Mouse (Mus musculus): Measurements from ENCODE around the gene Ces2b. TPM values are rescaled to one million over a fixed set of nuclear protein-coding genes. Genes with fewer than 3 reads are reported as not detected.
"Not testable (repeated sequence)": the region's sequence is repeated elsewhere in the genome, so short reads cannot be mapped to it uniquely, and the experiment has no call there.

Gene Ces2b
- polyA plus RNA-seq, 1 experiment from 2014 or later = 0.24 TPM

DNA sequence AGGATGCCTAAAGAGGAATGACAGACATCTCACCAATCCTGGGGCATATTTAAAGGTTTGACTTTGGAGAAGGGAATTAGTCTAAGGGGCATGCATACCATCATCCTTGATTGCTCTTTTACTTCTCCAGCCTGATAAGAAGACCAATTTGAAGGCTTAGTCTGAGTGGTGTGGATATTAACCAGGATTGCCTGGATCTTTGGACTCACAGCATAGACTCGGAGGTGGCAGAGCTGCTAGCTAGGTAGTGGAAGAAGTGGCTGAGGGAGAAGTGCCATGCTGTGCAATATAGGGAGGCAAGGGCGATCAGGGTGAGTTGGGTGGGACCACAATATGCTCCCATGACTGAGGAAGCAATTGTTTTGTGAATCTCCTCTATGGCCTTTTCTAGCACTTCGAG, 3.2 kb upstream of the Ces2b start:
- Histone ChIP-seq H3K4me2 (ENCODE audit: low read length) (no peak overlapping the region), H3K27ac (ENCODE audit: low read depth, low read length) (no peak overlapping the region)
- 76% methylated on average over 3 of the region's 3 CpGs for whole genome bisulfite sequencing

DNA sequence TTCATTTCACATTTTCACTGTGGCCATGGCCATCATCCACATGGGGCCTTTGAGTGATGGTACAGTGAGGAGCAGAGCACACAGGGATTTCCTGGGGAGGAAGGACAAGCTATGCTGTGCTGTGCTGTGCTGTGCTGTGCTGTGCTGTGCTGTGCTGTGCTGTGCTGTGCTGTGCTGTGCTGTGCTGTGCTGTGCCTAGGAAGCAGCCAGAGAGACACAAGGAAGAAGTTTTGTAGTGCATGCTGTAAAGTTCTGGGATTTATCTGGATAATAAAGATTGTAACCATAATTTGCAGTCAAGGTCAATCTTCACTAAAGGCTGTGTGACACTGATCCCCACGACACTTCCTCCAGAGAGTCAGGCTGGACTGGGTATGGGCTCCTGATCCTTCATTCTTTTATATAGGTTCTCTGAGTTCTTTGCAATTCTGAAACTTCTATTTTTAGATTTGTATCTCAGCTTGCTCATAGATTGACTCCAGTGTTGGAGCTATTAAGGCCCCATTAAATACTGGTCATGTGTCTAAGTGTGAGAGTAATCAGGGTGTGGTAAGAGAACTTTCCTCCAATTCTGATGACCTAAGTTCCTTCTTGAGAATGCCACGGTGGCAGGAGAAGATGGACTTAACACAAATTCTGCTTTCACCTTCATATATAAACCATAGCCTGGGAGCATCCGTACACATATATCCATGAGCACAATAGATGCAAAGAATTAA, 10.1 kb downstream of the Ces2b start:
- Histone ChIP-seq H3K36me3 (ENCODE audit: control insufficient read depth, insufficient read depth, low read length) (no peaks in the 10 kb centered on the region), H3K27ac (ENCODE audit: low read depth, low read length) (no peak overlapping the region), H3K9ac (ENCODE audit: low read depth, low read length) (no peak overlapping the region), H3K4me1 (ENCODE audit: control insufficient read depth, insufficient read depth, low read depth, low read length) (no peaks in the 10 kb centered on the region), H3K4me2 (ENCODE audit: low read length) (no peak overlapping the region), H3K4me3 (ENCODE audit: low read length) (no peak overlapping the region), H3K9me3 (ENCODE audit: control insufficient read depth, low read length) (no peaks in the 10 kb centered on the region), H3K27me3 (replicated peaks; ENCODE audit: control insufficient read depth, insufficient read depth, low read length) (no peaks in the 10 kb centered on the region)
- WGBS = 88% methylated on average over 3 of the region's 3 CpGs
- no peak for ATAC-seq

More for the DNA sequence above, 3.2 kb upstream of the Ces2b start:
- Histone ChIP-seq H3K36me3 (ENCODE audit: control insufficient read depth, insufficient read depth, low read length) (no peaks in the 10 kb centered on the region), H3K9me3 (ENCODE audit: control insufficient read depth, low read length) (no peaks in the 10 kb centered on the region), H3K4me1 (ENCODE audit: control insufficient read depth, insufficient read depth, low read depth, low read length) (no peaks in the 10 kb centered on the region), H3K27me3 (replicated peaks; ENCODE audit: control insufficient read depth, insufficient read depth, low read length) (no peaks in the 10 kb centered on the region), H3K9ac (ENCODE audit: low read depth, low read length) (no peak overlapping the region), H3K4me3 (ENCODE audit: low read length) (no peak overlapping the region)
- no peak for ATAC-seq

DNA sequence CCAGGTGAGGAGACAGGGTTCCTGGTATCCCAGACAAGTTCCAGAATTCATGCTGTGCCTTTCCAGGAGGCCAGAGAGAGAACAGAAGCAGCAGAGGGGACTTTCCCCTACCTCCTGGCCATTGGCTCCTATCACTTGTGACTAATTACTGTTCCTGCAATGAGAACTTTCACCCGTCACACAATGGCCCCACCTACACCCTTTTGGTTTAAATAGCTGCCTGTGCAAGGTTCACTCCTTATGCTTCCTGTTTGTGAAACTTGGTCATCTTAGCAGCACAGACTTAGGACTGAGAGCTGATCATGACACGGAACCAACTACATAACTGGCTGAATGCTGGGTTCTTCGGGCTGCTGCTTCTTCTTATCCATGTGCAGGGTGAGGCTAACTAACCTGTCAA, 15.5 kb downstream of the Ces2b start, which contains the start of gene Ces2c:
TSS of gene Ces2c (plus strand) at position 238 of the 400 bp plus-strand sequence.
- H3K4me2 ChIP-seq (ENCODE audit: low read length) = no peak within 1 kb of the TSS

DNA sequence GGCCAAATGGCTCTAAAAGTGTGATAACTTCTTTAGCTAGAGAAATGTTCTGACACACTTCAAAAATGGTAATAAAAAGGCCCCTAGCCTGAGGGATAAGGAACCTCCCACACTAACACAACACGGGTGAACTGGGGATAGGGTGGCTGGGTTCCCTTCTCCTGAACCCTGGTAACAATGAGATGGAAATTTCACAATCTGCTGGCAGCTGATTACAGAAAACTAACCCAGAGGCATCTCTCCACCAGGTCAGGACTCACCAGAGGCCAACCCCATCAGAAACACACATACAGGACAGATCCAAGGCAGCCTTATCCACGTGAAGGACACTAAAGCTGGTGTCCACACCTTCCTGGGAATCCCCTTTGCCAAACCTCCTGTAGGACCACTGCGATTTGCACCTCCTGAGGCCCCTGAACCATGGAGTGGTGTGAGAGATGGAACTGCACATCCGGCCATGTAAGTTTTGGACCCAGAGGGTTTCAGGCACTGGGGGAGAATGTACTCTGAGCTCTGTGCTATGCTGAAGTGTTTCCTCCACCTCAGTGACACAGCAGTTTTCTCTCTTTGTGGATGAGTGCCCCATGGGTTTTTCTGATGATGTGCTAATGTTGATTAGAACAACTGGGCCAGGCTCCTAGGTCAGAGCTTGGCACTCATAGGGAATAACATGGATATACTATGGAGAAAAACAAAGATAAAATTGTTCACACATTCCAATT, 16.5 kb downstream of the Ces2b start:
- H3K9me3 ChIP-seq (ENCODE audit: control insufficient read depth, low read length) = no peaks in the 10 kb centered on the region
- WGBS = 79% methylated on average over 4 of the region's 4 CpGs
- no peaks in the 10 kb centered on the region for H3K36me3 ChIP-seq (ENCODE audit: control insufficient read depth, insufficient read depth, low read length)
- no peak overlapping the region for H3K4me2 ChIP-seq (ENCODE audit: low read length)
- no peaks in the 10 kb centered on the region for H3K4me1 ChIP-seq (ENCODE audit: control insufficient read depth, insufficient read depth, low read depth, low read length)
- no peaks in the 10 kb centered on the region for H3K27me3 ChIP-seq (replicated peaks; ENCODE audit: control insufficient read depth, insufficient read depth, low read length)
- no peak overlapping the region for H3K4me3 ChIP-seq (ENCODE audit: low read length)
- no peak overlapping the region for H3K9ac ChIP-seq (ENCODE audit: low read depth, low read length)
- ATAC-seq = no peak
- H3K27ac ChIP-seq (ENCODE audit: low read depth, low read length) = no peak overlapping the region

More for the DNA sequence above, 15.5 kb downstream of the Ces2b start, which contains the start of gene Ces2c:
- ATAC-seq = no peak
- no peaks in the 10 kb centered on the region for H3K27me3 ChIP-seq (replicated peaks; ENCODE audit: control insufficient read depth, insufficient read depth, low read length)
- no peak within 1 kb of the TSS for H3K9ac ChIP-seq (ENCODE audit: low read depth, low read length)
- no peak within 1 kb of the TSS for H3K27ac ChIP-seq (ENCODE audit: low read depth, low read length)
- no peaks in the 10 kb centered on the region for H3K9me3 ChIP-seq (ENCODE audit: control insufficient read depth, low read length)
- no peaks in the 10 kb centered on the region for H3K36me3 ChIP-seq (ENCODE audit: control insufficient read depth, insufficient read depth, low read length)
- no peak within 1 kb of the TSS for H3K4me3 ChIP-seq (ENCODE audit: low read length)
- no peaks in the 10 kb centered on the region for H3K4me1 ChIP-seq (ENCODE audit: control insufficient read depth, insufficient read depth, low read depth, low read length)
- WGBS = 92% methylated on average over 3 of the region's 3 CpGs

DNA sequence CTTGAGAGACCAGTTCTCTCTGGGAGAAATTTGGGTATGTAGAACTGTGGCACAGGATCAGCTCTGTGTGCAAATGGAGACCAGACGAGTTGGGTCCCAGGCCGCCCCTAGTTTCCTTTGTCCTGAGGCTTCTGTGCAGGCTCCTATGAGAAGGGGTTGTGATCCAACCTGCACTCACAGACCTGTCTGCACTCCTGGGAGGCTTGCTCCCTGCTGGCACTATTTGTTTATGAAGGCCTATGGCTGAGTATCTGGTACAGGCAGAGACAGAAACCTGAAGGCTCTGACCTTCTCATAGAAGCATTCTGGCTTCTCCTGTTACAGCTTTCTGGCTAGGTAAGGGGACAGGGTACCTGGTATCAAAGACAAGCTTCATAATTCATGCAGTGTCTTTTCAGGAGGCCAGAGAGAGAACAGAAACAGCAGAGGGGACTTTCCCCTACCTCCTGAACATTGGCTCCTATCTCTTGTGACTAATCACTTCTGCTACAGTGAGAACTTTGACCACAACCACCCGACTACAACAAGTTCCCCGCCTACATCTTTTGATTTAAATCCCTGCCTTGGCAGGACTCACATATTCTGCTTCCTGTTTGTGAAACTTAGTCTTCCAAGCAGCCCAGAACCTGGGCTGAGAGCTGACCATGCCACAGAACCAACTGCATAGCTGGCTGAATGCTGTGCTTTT, 35.6 kb downstream of the Ces2b start:
- not testable (repeated sequence) for ATAC-seq; H3K4me2 ChIP-seq (ENCODE audit: low read length); H3K27me3 ChIP-seq (replicated peaks; ENCODE audit: control insufficient read depth, insufficient read depth, low read length); H3K4me3 ChIP-seq (ENCODE audit: low read length); H3K9ac ChIP-seq (ENCODE audit: low read depth, low read length); H3K4me1 ChIP-seq (ENCODE audit: control insufficient read depth, insufficient read depth, low read depth, low read length); H3K36me3 ChIP-seq (ENCODE audit: control insufficient read depth, insufficient read depth, low read length); H3K9me3 ChIP-seq (ENCODE audit: control insufficient read depth, low read length); H3K27ac ChIP-seq (ENCODE audit: low read depth, low read length)
- WGBS = no CpG with 5 or more reads among the region's 4 CpGs

DNA sequence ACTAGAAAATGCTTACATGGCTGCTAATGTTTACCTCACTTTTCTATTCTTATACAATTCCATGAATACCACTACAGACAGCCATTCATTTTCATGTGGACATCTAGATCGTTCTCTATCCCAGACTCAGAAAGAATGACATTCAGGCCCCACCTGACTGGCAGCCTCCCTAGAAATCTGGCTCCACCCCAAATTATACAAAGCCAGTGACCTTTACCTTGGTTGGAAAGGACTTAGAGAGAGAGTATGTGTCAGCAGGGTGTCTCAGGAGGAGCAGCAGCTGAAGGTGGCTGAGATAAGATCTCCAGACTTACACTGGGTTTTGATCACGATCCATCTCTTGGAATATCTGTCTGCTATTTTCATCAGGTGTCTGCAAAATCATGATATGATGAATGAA, 37.5 kb downstream of the Ces2b start:
- ATAC-seq; H3K4me1 ChIP-seq (ENCODE audit: control insufficient read depth, insufficient read depth, low read depth, low read length): not testable (repeated sequence)
- no CpG with 5 or more reads among the region's 2 CpGs for WGBS

DNA sequence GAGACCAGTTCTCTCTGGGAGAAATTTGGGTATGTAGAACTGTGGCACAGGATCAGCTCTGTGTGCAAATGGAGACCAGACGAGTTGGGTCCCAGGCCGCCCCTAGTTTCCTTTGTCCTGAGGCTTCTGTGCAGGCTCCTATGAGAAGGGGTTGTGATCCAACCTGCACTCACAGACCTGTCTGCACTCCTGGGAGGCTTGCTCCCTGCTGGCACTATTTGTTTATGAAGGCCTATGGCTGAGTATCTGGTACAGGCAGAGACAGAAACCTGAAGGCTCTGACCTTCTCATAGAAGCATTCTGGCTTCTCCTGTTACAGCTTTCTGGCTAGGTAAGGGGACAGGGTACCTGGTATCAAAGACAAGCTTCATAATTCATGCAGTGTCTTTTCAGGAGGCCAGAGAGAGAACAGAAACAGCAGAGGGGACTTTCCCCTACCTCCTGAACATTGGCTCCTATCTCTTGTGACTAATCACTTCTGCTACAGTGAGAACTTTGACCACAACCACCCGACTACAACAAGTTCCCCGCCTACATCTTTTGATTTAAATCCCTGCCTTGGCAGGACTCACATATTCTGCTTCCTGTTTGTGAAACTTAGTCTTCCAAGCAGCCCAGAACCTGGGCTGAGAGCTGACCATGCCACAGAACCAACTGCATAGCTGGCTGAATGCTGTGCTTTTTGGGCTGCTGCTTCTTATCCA, 55.0 kb downstream of the Ces2b start:
- H3K9ac ChIP-seq (ENCODE audit: low read depth, low read length); H3K36me3 ChIP-seq (ENCODE audit: control insufficient read depth, insufficient read depth, low read length); H3K9me3 ChIP-seq (ENCODE audit: control insufficient read depth, low read length); H3K4me3 ChIP-seq (ENCODE audit: low read length); ATAC-seq; H3K4me2 ChIP-seq (ENCODE audit: low read length); H3K27me3 ChIP-seq (replicated peaks; ENCODE audit: control insufficient read depth, insufficient read depth, low read length); H3K27ac ChIP-seq (ENCODE audit: low read depth, low read length); H3K4me1 ChIP-seq (ENCODE audit: control insufficient read depth, insufficient read depth, low read depth, low read length): not testable (repeated sequence)
- no CpG with 5 or more reads among the region's 4 CpGs for WGBS

More for the DNA sequence above, 37.5 kb downstream of the Ces2b start:
- not testable (repeated sequence) for H3K4me3 ChIP-seq (ENCODE audit: low read length); H3K36me3 ChIP-seq (ENCODE audit: control insufficient read depth, insufficient read depth, low read length); H3K9ac ChIP-seq (ENCODE audit: low read depth, low read length); H3K4me2 ChIP-seq (ENCODE audit: low read length); H3K9me3 ChIP-seq (ENCODE audit: control insufficient read depth, low read length); H3K27ac ChIP-seq (ENCODE audit: low read depth, low read length); H3K27me3 ChIP-seq (replicated peaks; ENCODE audit: control insufficient read depth, insufficient read depth, low read length)

Data from hindbrain, embryonic 16.5 days (tissue).